Mouse (Mus musculus): ENCODE measurements at regions not wholly inside any gene's neighbourhood (a gene's known extent, or its start where the extent isn't known, plus 50 kb on each side); places are given as distances from the start of the nearest gene placed in this dataset.

DNA sequence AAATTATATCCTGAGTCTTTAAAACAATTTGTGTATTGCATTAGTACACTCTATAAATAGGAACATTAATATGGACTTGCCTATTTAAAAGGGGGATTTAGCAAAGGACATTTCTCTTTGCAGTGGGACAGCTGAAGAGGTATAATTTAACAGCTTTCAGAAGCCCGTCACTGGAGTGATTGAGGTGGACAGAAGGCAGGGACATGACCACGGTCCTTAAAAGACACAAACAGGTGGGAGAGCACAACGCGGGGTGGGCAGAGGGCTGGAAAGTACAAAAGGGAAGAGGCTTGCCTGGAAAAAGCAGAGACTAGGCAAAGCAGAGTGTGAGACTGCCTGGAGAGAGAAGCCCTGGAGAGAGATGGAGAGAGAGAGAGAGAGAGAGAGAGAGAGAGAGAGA lies 51.9 kb upstream of the Pkhd1 start:
- Histone ChIP-seq H3K36me3 (ENCODE audit: control insufficient read depth, insufficient read depth) (peaks cover 7% of the 10 kb centered on the region), H3K27me3 (ENCODE audit: control insufficient read depth, insufficient read depth, insufficient read length) (no peaks in the 10 kb centered on the region), H3K79me2 (ENCODE audit: control insufficient read depth, insufficient read depth) (peaks cover 23% of the 10 kb centered on the region), H3K4me3 (peak overlapping the region; percentile 97), H3ac (ENCODE audit: control insufficient read depth, insufficient read length) (peak overlapping the region; percentile 73), H3K4me2 (ENCODE audit: low read depth) (peak overlapping the region; percentile 61)
- TF ChIP-seq E2F4 (IDR thresholded peaks at IDR 0.05; ENCODE audit: insufficient read depth) (no peak), TCF3 (IDR thresholded peaks at IDR 0.05; ENCODE audit: insufficient read length, low read depth) (peak; percentile 77), POLR2AphosphoS2 (IDR thresholded peaks at IDR 0.05; ENCODE audit: insufficient read length, low read depth) (no peak), TCF12 (IDR thresholded peaks at IDR 0.05; ENCODE audit: insufficient read depth, poor library complexity, severe bottlenecking) (peak; percentile 95), MYOD1 (IDR thresholded peaks at IDR 0.05; ENCODE audit: control insufficient read depth in 1 of 3, insufficient read length in 2 of 3, low read depth in 2 of 3) (peak; percentile 99 to 100 (median 99)), MYOG (IDR thresholded peaks at IDR 0.05; ENCODE audit: control insufficient read depth in 1 of 3, insufficient read depth in 1 of 3, insufficient read length in 2 of 3, low read depth in 2 of 3) (peak in 2 of 3 experiments; percentile 77 to 83)

GRCm38 (mm10) chr1:20670489-20670888 lies 52.6 kb upstream of the Pkhd1 start:
- Histone ChIP-seq H3K4me2 (ENCODE audit: low read depth) (peak overlapping the region; percentile 61), H3K4me3 (peak overlapping the region; percentile 97), H3K79me2 (ENCODE audit: control insufficient read depth, insufficient read depth) (peaks cover 23% of the 10 kb centered on the region), H3K36me3 (ENCODE audit: control insufficient read depth, insufficient read depth) (peaks cover 7% of the 10 kb centered on the region), H3K27me3 (ENCODE audit: control insufficient read depth, insufficient read depth, insufficient read length) (no peaks in the 10 kb centered on the region), H3ac (ENCODE audit: control insufficient read depth, insufficient read length) (peak overlapping the region; percentile 73)
- TF ChIP-seq SRF (IDR thresholded peaks at IDR 0.05; ENCODE audit: control insufficient read depth, insufficient read length, low read depth) (no peak), POLR2A (IDR thresholded peaks at IDR 0.05; ENCODE audit: insufficient read length, low read depth) (peak; percentile 58), POLR2AphosphoS2 (IDR thresholded peaks at IDR 0.05; ENCODE audit: insufficient read length, low read depth) (peak; percentile 78)

GRCm38 (mm10) chr1:20670906-20671768 lies 53.3 kb upstream of the Pkhd1 start:
- Histone ChIP-seq H3ac (ENCODE audit: control insufficient read depth, insufficient read length) (peak overlapping the region; percentile 73), H3K4me3 (peak overlapping the region; percentile 97)

GRCm38 (mm10) chr1:20671769-20672150 lies 53.9 kb upstream of the Pkhd1 start:
- Histone ChIP-seq H3K4me3 (peak overlapping the region; percentile 97), H3K4me2 (ENCODE audit: low read depth) (peak overlapping the region; percentile 61), H3K79me2 (ENCODE audit: control insufficient read depth, insufficient read depth) (peaks cover 23% of the 10 kb centered on the region), H3ac (ENCODE audit: control insufficient read depth, insufficient read length) (peak overlapping the region; percentile 73), H3K27me3 (ENCODE audit: control insufficient read depth, insufficient read depth, insufficient read length) (no peaks in the 10 kb centered on the region), H3K36me3 (ENCODE audit: control insufficient read depth, insufficient read depth) (peaks cover 7% of the 10 kb centered on the region)
- TF ChIP-seq POLR2AphosphoS2 (IDR thresholded peaks at IDR 0.05; ENCODE audit: insufficient read length, low read depth): peak; percentile 83
- TF ChIP-seq MYOG (IDR thresholded peaks at IDR 0.05; ENCODE audit: control insufficient read depth in 1 of 3, insufficient read depth in 1 of 3, insufficient read length in 2 of 3, low read depth in 2 of 3): no peak
- TF ChIP-seq REST (IDR thresholded peaks at IDR 0.05; ENCODE audit: insufficient read depth, insufficient read length): no peak
- TF ChIP-seq E2F4 (IDR thresholded peaks at IDR 0.05; ENCODE audit: insufficient read depth): no peak
- no peak for TF ChIP-seq TCF12 (IDR thresholded peaks at IDR 0.05; ENCODE audit: insufficient read depth, poor library complexity, severe bottlenecking)
- TF ChIP-seq POLR2A (IDR thresholded peaks at IDR 0.05; ENCODE audit: insufficient read length, low read depth): peak; percentile 57

More at GRCm38 (mm10) chr1:20670906-20671768, 53.3 kb upstream of the Pkhd1 start:
- Histone ChIP-seq H3K27me3 (ENCODE audit: control insufficient read depth, insufficient read depth, insufficient read length) (no peaks in the 10 kb centered on the region), H3K79me2 (ENCODE audit: control insufficient read depth, insufficient read depth) (peaks cover 23% of the 10 kb centered on the region), H3K4me2 (ENCODE audit: low read depth) (peak overlapping the region; percentile 61), H3K36me3 (ENCODE audit: control insufficient read depth, insufficient read depth) (peaks cover 7% of the 10 kb centered on the region)
- TF ChIP-seq TCF12 (IDR thresholded peaks at IDR 0.05; ENCODE audit: insufficient read depth, poor library complexity, severe bottlenecking): no peak
- no peak for TF ChIP-seq TCF3 (IDR thresholded peaks at IDR 0.05; ENCODE audit: insufficient read length, low read depth)
- TF ChIP-seq POLR2A (IDR thresholded peaks at IDR 0.05; ENCODE audit: insufficient read length, low read depth): peak; percentile 95
- TF ChIP-seq POLR2AphosphoS2 (IDR thresholded peaks at IDR 0.05; ENCODE audit: insufficient read length, low read depth): peak; percentile 86
- no peak for TF ChIP-seq E2F4 (IDR thresholded peaks at IDR 0.05; ENCODE audit: insufficient read depth)
- TF ChIP-seq SRF (IDR thresholded peaks at IDR 0.05; ENCODE audit: control insufficient read depth, insufficient read length, low read depth): no peak
- TF ChIP-seq REST (IDR thresholded peaks at IDR 0.05; ENCODE audit: insufficient read depth, insufficient read length): no peak
- no peak for TF ChIP-seq MAX (IDR thresholded peaks at IDR 0.05; ENCODE audit: low read depth)
- peak in 2 of 3 experiments; percentile 1 to 20 for TF ChIP-seq MYOG (IDR thresholded peaks at IDR 0.05; ENCODE audit: control insufficient read depth in 1 of 3, insufficient read depth in 1 of 3, insufficient read length in 2 of 3, low read depth in 2 of 3)
- peak in 1 of 3 experiments; percentile 9 for TF ChIP-seq MYOD1 (IDR thresholded peaks at IDR 0.05; ENCODE audit: control insufficient read depth in 1 of 3, insufficient read length in 2 of 3, low read depth in 2 of 3)
- TF ChIP-seq USF1 (IDR thresholded peaks at IDR 0.05; ENCODE audit: low read depth): peak; percentile 60

GRCm38 (mm10) chr1:20672246-20672645 lies 54.4 kb upstream of the Pkhd1 start:
- no peaks in the 10 kb centered on the region for H3K27me3 ChIP-seq (ENCODE audit: control insufficient read depth, insufficient read depth, insufficient read length)
- H3K36me3 ChIP-seq (ENCODE audit: control insufficient read depth, insufficient read depth): peaks cover 7% of the 10 kb centered on the region
- H3K4me3 ChIP-seq: peak overlapping the region; percentile 97
- peak overlapping the region; percentile 61 for H3K4me2 ChIP-seq (ENCODE audit: low read depth)
- H3K79me2 ChIP-seq (ENCODE audit: control insufficient read depth, insufficient read depth): peaks cover 23% of the 10 kb centered on the region
- peak overlapping the region; percentile 73 for H3ac ChIP-seq (ENCODE audit: control insufficient read depth, insufficient read length)
- no peak for TF ChIP-seq CEBPB (IDR thresholded peaks at IDR 0.05; ENCODE audit: insufficient read depth, poor library complexity, severe bottlenecking)
- TF ChIP-seq MYOG (IDR thresholded peaks at IDR 0.05; ENCODE audit: control insufficient read depth in 1 of 3, insufficient read depth in 1 of 3, insufficient read length in 2 of 3, low read depth in 2 of 3): no peak
- no peak for TF ChIP-seq E2F4 (IDR thresholded peaks at IDR 0.05; ENCODE audit: insufficient read depth)
- TF ChIP-seq POLR2AphosphoS2 (IDR thresholded peaks at IDR 0.05; ENCODE audit: insufficient read length, low read depth): peak; percentile 84
- TF ChIP-seq POLR2A (IDR thresholded peaks at IDR 0.05; ENCODE audit: insufficient read length, low read depth): peak; percentile 50
- no peak for TF ChIP-seq SRF (IDR thresholded peaks at IDR 0.05; ENCODE audit: control insufficient read depth, insufficient read length, low read depth)
- no peak for TF ChIP-seq REST (IDR thresholded peaks at IDR 0.05; ENCODE audit: insufficient read depth, insufficient read length)
